Mouse (Mus musculus) embryonic facial prominence, embryonic 10.5 days (tissue): Measurements from ENCODE around the gene Siglecg. TPM values are rescaled to one million over a fixed set of nuclear protein-coding genes. Genes with fewer than 3 reads are reported as not detected.

Experiments
- microRNA-seq: library from miRNA; unstranded; fragments of <30 nt; microRNA quantifications from one replicate; pipeline ENCODE4, GENCODE M21; 2017
- polyA plus RNA-seq: library from polyadenylated mRNA; unstranded; fragments of >200 nt; fragmentation: Nextera tagmentation; extraction: Ambion mirVana; gene quantifications from 2 replicates; pipeline ENCODE4 v1.2.1, GENCODE M21; 2016

The Siglecg gene
- polyA plus RNA-seq, 1 experiment from 2014 or later, result 0.16 TPM

Small RNA genes lying within 50 kb of the gene (microRNA-seq; reads per million reads assigned to microRNA genes)
- gene Mir7051, result not detected

Other genes starting within 250 kb of the Siglecg start
- 10.5 and 10.6 TPM in 2 replicates for gene Zfp715, start 94.9 kb upstream of the Siglecg start, polyA plus RNA-seq
- 0.13 and 0.15 TPM in 2 replicates for gene Siglecf, start 56.9 kb upstream of the Siglecg start, polyA plus RNA-seq
- 0.17 TPM in 1 of 2 replicates, not detected in the other for gene Lim2, start 19.5 kb downstream of the Siglecg start, polyA plus RNA-seq
- gene Nkg7, start 28.9 kb downstream of the Siglecg start, polyA plus RNA-seq, result not detected in 2 replicates
- not detected in 2 replicates for gene Cldnd2, start 32.6 kb downstream of the Siglecg start, polyA plus RNA-seq
- gene Etfb, start 35.9 kb downstream of the Siglecg start, polyA plus RNA-seq, result 231 and 252 TPM in 2 replicates
- 0.24 and 0.67 TPM in 2 replicates for gene Gm45233, start 35.9 kb downstream of the Siglecg start, polyA plus RNA-seq
- gene Vsig10l, start 54.9 kb downstream of the Siglecg start, polyA plus RNA-seq, result 1.2 and 2.3 TPM in 2 replicates
- gene Iglon5, start 81.9 kb downstream of the Siglecg start, polyA plus RNA-seq, result 0.70 and 0.71 TPM in 2 replicates
- gene 4931406B18Rik, start 97.7 kb downstream of the Siglecg start, polyA plus RNA-seq, result not detected in 2 replicates
- 0.39 and 0.51 TPM in 2 replicates for gene Cd33, start 136.2 kb downstream of the Siglecg start, polyA plus RNA-seq
- gene Zfp658, start 154.1 kb downstream of the Siglecg start, polyA plus RNA-seq, result 5.4 and 6.2 TPM in 2 replicates
- gene Zfp719, start 171.4 kb downstream of the Siglecg start, polyA plus RNA-seq, result 15.0 and 15.6 TPM in 2 replicates
- 1.1 and 1.4 TPM in 2 replicates for gene Zfp819, start 199.0 kb downstream of the Siglecg start, polyA plus RNA-seq
- gene Ceacam18, start 226.5 kb downstream of the Siglecg start, polyA plus RNA-seq, result not detected in 2 replicates